Mouse (Mus musculus): ENCODE data around the gene 1700067K01Rik. TPM values are rescaled to one million over a fixed set of nuclear protein-coding genes. Genes with fewer than 3 reads are reported as not detected.
"Not testable (repeated sequence)": the region's sequence is repeated elsewhere in the genome, so short reads cannot be mapped to it uniquely, and the experiment has no call there.

The 1700067K01Rik gene
- polyA plus RNA-seq, 3 experiments from 2014 or later = 0.51 to 0.70 TPM; not detected in 1

- not testable (repeated sequence) for ATAC-seq
Measured at GRCm38 (mm10) chr8:83983222-83983621, 18.1 kb upstream of the 1700067K01Rik start.

GRCm38 (mm10) chr8:83989243-83989642, 12.1 kb upstream of the 1700067K01Rik start:
- no peak for ATAC-seq

DNA sequence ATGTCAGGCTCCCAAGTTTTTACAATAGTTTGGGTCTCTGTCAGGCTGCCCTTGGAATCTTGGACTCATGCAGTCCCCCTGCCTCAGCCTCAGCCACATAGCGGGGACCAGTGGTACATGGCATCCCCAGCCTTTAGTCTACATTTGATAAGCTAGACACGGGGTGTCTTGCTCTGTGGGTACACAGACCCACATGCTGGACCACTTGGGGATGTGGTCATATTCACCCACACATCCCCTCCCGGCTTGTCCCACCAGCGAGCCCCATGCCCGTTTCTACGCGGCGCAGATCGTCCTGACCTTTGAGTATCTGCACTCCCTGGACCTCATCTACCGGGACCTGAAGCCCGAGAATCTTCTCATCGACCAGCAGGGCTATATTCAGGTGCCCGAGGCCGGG, 11.1 kb upstream of the 1700067K01Rik start:
- no peak for ATAC-seq

GRCm38 (mm10) chr8:83992488-83992887, 8.8 kb upstream of the 1700067K01Rik start:
- no peak for ATAC-seq

GRCm38 (mm10) chr8:83994030-83994429, 7.3 kb upstream of the 1700067K01Rik start:
- no peak for ATAC-seq

DNA sequence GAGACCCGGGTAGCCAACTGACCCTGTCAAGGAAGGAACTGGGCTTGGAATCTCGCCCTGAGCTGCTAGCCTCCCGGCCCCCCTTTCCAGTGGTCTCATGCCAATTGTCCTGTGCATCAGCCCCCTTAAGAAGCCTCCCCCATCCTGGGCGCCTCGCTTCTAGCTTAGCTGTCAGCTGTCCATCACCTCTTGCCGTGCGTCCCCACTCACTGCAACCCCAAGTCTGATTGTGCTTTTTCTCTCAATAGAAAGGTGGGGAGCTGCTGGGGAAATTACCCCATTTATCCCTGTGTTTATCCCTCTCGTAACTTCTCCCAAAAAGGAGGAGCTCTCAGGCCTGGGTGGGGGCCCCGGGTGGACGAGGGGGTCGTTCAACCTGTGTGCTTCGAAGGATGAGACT, 5.3 kb upstream of the 1700067K01Rik start:
- no peak for ATAC-seq

DNA sequence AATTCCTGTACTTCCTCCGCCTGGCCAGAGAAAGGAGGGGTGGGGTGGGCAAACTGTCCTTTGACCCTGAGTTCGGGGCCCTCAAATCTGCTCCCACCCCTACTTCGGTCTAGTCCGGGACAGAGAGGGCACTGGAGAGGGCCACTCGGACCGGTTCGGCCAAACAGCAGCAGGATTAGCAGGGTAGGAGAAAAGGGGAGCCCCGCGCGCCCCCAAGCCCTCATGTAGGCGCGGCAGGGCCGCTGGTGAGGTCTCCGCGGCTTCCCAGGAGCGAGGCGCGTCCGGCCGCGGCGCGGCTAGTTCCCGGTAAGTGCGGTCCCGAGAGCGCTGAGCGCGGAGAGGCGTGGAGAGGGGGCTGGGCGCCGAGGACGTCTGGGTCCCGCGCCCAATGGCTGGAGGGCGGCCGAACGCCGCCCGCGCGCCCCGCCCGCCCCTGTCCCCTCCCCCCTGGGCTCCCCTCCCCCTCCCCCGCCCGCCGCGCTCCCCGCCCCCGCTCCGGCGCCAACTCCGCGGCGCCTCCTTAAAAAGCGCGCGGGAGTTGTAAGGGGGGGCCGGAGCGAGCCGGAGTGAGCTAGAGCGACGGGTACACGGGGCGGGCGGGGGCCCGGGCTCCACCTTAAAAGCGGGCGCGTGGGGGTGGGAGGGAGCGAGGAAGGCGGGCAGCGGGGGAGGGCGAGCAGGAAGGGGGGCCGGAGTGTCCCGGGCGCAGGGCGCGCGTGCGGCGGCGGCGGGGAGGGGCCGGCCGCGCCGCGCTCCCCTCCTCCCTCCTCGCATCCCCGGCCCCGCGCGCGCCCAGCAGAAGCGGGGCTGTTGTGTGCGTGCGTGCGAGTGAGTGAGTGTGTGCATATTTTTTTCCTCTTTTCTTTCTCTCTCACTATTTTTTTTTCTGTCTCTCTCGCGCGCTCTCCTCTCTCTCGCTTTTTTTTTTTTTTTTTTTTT, 4.5 kb upstream of the 1700067K01Rik start:
- peak; percentile 50 for ATAC-seq

DNA sequence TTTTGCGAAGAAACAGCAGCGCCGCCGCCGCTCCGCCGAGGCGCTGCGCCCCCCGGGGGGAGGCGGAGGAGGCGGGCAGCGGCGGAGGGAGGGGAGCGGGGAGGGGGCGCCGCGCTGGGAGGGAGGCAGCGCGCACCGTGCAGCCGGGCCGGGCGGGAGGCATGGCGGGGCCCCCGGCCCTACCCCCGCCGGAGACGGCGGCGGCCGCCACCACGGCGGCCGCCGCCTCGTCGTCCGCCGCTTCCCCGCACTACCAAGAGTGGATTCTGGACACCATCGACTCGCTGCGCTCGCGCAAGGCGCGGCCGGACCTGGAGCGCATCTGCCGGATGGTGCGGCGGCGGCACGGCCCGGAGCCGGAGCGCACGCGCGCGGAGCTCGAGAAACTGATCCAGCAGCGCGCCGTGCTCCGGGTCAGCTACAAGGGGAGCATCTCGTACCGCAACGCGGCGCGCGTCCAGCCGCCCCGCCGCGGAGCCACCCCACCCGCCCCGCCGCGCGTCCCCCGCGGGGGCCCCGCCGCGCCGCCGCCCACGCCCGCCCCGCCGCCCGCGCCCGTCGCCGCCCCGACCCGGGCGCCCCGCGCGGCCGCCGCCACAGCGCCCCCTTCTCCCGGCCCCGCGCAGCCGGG, 3.7 kb upstream of the 1700067K01Rik start, which contains the start of gene Samd1:
Gene Samd1, plus strand, starts transcription at position 162 of the 631 bp plus-strand sequence.
- peak; percentile 2 for ATAC-seq

GRCm38 (mm10) chr8:83998231-83999056, 2.9 kb upstream of the 1700067K01Rik start:
- peak; percentile 59 for ATAC-seq

DNA sequence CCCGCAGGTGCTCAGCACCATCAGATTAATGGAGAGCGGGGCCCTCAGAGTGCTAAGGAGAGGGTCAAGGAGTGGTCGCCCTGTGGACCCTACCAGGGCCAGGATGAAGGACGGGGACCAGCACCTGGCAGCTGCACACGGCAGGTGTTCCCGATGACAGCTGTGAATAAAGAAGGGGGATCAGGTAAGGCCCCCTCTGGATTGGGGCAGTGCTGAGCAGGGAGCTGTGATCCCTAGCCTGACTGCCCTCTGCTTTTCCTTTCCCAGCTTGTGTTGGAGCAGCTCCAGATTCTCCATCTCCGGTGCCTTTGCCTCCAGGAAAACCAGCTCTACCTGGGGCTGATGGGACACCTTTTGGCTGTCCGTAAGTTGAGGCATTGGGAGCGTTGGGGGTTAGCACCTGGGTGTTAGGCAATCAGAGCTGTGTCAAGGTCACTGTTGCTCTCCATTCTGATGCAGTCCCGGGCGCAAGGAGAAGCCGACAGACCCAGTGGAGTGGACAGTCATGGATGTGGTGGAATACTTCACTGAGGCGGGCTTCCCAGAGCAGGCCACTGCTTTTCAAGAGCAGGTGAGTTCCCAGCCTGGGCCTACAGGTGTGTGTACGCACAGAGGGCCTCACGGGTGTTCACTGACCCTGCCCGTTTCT, 2.1 kb upstream of the 1700067K01Rik start:
- ATAC-seq = no peak

DNA sequence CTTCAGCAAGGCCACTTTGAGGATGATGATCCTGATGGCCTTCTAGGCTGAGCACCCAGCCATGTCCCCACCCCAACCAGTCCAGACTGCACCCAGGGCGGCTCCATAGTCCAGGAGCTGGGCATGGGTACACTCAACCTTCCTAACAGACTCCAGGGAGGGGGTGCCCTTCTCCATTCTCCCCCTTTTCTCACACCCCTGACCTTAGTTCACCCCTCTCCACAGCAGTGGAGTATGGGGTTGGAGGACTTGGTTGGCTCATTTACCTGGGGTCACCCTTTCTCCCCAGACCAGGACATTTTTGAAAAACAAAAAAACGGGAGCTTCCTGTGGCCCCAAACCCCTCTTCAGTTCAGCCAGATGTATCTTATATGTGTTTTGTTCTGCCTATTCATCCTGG, 1.5 kb upstream of the 1700067K01Rik start:
- no peak for ATAC-seq

- ATAC-seq = no peak
Measured at GRCm38 (mm10) chr8:84002957-84003611, 1.8 kb downstream of the 1700067K01Rik start.

GRCm38 (mm10) chr8:84003612-84004246, 2.4 kb downstream of the 1700067K01Rik start:
- no peak for ATAC-seq

- peak; percentile 97 for ATAC-seq
Measured at GRCm38 (mm10) chr8:84004533-84005201, 3.4 kb downstream of the 1700067K01Rik start.

DNA sequence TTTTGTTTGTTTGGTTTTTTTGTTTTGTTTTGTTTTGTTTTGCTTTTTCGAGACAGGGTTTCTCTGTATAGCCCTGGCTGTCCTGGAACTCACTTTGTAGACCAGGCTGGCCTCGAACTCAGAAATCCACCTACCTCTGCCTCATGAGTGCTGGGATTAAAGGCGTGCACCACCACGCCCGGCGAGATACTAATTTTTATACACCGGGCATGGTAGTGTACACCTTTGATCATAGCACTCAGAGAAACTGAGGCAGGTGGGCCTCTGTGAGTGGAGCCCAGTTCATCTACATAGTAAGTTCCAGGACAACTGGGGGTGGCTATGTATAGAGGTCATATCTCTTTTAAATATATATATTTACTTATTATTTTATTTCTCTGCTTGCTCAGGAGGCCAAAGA, 4.2 kb downstream of the 1700067K01Rik start:
- ATAC-seq = not testable (repeated sequence)

DNA sequence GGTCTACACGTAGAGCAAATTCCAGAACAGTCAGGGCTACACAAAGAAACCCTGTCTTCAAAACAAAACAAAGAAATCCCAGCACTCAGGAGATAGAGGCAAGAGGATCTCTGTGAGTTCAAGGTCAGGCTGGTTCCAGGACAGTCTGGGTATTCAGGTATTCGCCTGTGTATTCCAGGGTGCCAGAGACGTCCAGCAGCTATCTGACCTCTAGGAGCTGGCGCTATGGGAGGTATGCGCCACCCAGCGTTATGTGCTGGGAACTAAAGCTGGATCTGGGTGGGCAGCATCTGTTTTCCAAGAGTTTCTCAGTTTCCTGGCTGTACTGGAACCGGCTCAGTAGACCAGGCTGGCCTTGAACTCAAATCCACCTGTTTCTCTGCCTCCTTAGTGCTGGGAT, 7.1 kb downstream of the 1700067K01Rik start:
- ATAC-seq = no peak

DNA sequence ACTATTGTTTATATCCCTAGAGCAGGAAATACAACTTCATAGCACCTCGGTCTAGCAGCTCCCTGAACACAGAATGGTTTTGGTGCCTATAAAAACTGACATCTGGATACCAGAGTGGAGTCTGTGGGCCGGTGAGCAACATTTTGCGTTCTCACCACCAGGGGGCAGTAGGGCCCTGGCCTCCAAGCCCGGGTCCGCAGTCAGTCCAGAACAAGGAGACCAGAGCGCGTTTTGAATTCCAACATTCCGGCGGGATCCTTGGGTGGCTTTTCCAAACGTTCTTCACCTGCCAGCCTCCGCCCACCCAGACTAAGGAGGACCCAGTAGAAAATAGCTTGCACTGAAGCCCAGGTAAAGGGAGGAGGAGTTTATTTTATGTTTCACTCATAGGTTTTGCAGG, 8.6 kb downstream of the 1700067K01Rik start:
- ATAC-seq = no peak

DNA sequence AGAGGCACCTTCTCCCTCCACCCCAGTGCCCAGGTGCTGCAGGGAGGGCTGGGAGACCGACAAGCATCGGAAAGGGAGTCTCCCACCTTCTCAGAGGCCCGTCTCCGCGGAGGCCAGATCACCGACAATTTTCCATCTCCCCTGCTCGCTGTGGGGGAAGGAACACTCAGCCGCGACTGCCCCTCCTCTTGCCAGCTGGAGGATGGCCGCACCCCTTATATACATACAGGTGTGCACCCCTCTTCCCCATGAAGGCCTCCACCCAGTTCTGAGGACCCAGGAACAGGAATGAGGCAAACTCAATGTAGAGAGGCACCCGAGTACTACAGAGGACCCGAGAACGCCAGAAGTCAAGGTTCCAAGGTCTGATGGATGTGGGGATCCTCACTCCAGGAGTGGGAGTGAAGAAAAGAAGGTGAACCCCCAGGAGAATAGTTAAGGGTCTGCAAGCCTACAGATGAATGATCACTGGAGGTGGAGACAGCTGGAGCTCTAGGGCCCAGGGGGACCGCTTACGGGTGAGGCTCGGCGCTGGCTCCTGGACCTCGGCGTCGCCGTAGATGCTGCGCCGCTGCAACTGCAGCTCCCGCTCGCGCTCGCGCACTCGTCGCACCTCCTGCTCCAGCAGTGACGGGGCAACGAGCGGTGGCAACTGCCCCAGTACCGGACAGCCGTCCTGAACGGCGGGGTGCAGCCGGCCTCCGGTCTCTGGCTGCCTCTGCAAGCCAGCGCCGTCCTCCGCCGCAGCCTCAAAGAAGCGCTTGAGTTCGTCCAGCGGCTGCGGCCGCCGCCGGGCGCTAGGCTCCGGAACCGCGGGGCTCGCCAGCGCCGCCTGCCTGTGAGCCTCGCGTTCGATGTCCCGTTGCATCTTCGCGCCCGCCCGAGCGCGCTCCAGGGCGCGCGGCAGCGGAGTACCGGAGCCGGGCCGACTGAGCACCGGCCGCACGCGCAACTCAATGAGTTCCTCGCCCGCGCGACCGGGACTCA, 9.6 kb downstream of the 1700067K01Rik start:
- ATAC-seq = peak; percentile 72

Data from inflammation-experienced regulatory T-cells, adult 6 months (primary cell).